Mouse (Mus musculus) thymus, adult 2 months (tissue): ENCODE measurements at regions not wholly inside any gene's neighbourhood (a gene's known extent, or its start where the extent isn't known, plus 50 kb on each side); places are given as distances from the start of the nearest gene placed in this dataset.

Experiments used
- CTCF ChIP-seq: fragments of 200-500 bp; IDR thresholded peaks from 2 replicates; pipeline ENCODE4 v1.5.1; 2012; ENCODE audit warnings: mild to moderate bottlenecking, control low read depth, low read length, moderate library complexity, borderline replicate concordance; ENCODE audit not compliant: control insufficient read depth, poor library complexity, insufficient read depth; ENCODE audit errors: extremely low read depth
- POLR2A ChIP-seq: fragments of 200-500 bp; IDR thresholded peaks from 2 replicates; pipeline ENCODE4 v1.6.1; 2012; ENCODE audit warnings: mild to moderate bottlenecking, low read length, control low read depth, moderate library complexity; ENCODE audit not compliant: control insufficient read depth, poor library complexity, insufficient read depth; ENCODE audit errors: extremely low read depth

GRCm38 (mm10) chr12:32487883-32488577 is 109.5 kb downstream of the Ccdc71l start:
- no peak for TF ChIP-seq CTCF
- TF ChIP-seq POLR2A, result no peak
